Mouse (Mus musculus): Measurements from ENCODE around the gene Dock1.

GRCm38 (mm10) chr7:134696126-134696979, 25.9 kb downstream of the Dock1 start:
- TF ChIP-seq POLR2A (IDR thresholded peaks at IDR 0.05; ENCODE audit: extremely low read depth, insufficient read depth, low read length) (no peak), CTCF (IDR thresholded peaks at IDR 0.05; ENCODE audit: extremely low read depth, insufficient read depth, low read length) (no peak)
